Mouse (Mus musculus): ENCODE data around the gene Hoxb7.

Gene Hoxb7

GRCm38 (mm10) chr11:96334998-96335397, 48.6 kb downstream of the Hoxb7 start:
- no peak for DNase-seq (ENCODE audit: low spot score)

DNA sequence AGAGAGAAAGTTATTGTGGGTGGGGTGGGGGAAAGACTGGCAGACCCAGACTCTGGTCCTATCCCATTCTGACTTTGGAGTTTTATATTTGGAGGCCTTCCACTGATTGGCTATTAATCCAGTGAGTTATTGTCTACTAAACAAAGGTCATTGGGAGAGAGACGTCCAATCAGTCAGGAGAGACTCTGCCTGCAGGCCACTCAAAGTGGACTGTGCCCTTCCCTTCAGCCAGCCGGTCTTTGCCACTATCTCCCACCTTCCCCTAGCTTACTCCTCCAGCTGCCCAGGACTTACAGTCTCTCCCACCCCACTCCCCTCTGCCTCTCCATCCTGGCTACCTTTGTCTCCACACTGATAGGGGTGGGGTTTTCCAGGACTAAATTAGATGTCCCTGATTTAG, 50.2 kb downstream of the Hoxb7 start:
- no peak for DNase-seq (ENCODE audit: low spot score)

- DNase-seq (ENCODE audit: low spot score): no peak
These were observed 50.6 kb downstream of the Hoxb7 start for GRCm38 (mm10) chr11:96337026-96337425.

DNA sequence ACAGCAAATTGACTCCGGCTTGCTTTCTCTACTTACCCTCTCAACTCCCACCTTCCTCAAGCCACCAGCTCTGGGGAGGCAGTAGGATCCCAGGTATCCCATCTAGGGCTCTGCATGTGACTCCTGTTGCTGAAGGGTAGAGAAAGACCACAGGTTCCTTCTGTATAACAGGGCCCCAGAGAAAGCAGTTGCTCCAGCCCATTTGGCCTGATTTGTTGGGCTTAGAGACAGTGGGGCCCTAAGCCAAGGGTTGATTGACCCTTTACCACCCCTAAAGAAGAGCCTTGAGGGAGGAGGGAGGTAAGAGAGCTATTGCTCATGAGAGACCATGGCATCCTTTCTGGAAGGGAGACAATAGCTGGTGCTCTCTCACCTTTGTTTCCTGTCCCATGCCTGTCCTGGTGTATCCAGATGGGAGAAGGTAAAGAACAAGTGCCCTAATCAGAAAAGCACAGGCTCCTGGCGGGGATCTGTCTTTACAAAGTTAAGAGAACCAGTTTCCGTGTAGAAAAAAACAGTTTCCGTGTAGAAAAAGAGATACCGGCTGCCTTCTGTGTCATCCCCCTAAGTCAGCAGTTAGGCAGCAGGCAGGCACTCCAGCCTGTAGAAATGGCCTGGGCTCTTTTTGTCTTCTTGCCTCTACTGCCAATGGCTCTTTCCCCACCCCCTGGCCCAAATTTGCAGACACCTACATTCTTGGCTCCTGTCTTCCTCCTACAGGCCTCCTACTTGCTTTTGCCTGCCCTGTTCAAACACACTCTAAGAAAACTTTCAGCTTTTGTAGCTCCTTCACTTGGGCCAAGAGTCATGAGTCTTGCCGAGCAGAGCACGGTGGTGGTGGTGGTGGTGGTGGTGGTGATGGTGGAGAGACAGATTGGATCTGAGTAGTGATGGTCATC, 52.8 kb downstream of the Hoxb7 start:
- DNase-seq (ENCODE audit: low spot score): no peak

All from urinary bladder, postnatal 14 days (tissue).